Mouse (Mus musculus) stomach, embryonic 16.5 days (tissue): ENCODE data around the gene 2900026A02Rik. TPM values are rescaled to one million over a fixed set of nuclear protein-coding genes. Genes with fewer than 3 reads are reported as not detected.

Source experiments
- ATAC-seq: fragments of 200-750 bp; cut with Nextera tagmentation; 2 replicates; pipeline ENCODE4 v1.8.0; 2017; ENCODE audit warnings: moderate number of reproducible peaks, moderate TSS enrichment; ENCODE audit not compliant: insufficient read depth, low FRiP score
- H3K27ac ChIP-seq: fragments of 300-500 bp; sonication (generic); 2 replicates; pipeline ENCODE4 v1.5.1; 2014; ENCODE audit warnings: low read length
- H3K27me3 ChIP-seq: fragments of 300-500 bp; sonication (generic); 2 replicates; pipeline ENCODE4 v1.6.1; 2014; ENCODE audit warnings: low read length, control low read depth, mixed read lengths; ENCODE audit not compliant: control insufficient read depth, insufficient read depth
- H3K36me3 ChIP-seq: fragments of 300-500 bp; sonication (generic); 2 replicates; pipeline ENCODE4 v1.6.1; 2014; ENCODE audit warnings: low read length; ENCODE audit not compliant: control insufficient read depth, insufficient read depth
- H3K4me1 ChIP-seq: fragments of 300-500 bp; sonication (generic); 2 replicates; pipeline ENCODE4 v1.6.1; 2014; ENCODE audit warnings: low read length, control low read depth, mixed read lengths; ENCODE audit not compliant: control insufficient read depth, insufficient read depth
- H3K4me2 ChIP-seq: fragments of 300-500 bp; sonication (generic); 2 replicates; pipeline ENCODE4 v1.6.1; 2014; ENCODE audit warnings: low read depth, low read length, mixed read lengths
- H3K4me3 ChIP-seq: fragments of 300-500 bp; sonication (generic); replicated peaks from 2 replicates; pipeline ENCODE4 v1.5.1; 2014; ENCODE audit warnings: mild to moderate bottlenecking, low read length
- H3K9ac ChIP-seq: fragments of 300-500 bp; sonication (generic); 2 replicates; pipeline ENCODE4 v1.6.1; 2014; ENCODE audit warnings: low read length
- H3K9me3 ChIP-seq: fragments of 300-500 bp; sonication (generic); replicated peaks from 2 replicates; pipeline ENCODE4 v1.6.1; 2016; ENCODE audit warnings: low read length, control low read depth; ENCODE audit not compliant: control insufficient read depth
- WGBS: fragments of 180-500 bp; shearing (Covaris S2); extraction: QIAGEN DNeasy Blood & Tissue Kit; methylation state at CpG from one replicate; pipeline ENCODE4 v1.1.7; 2014; 5-methylcytosine and 5-hydroxymethylcytosine counted together
- polyA plus RNA-seq: library from polyadenylated mRNA; unstranded; fragments of >200 nt; fragmentation: Nextera tagmentation; extraction: Ambion mirVana; gene quantifications from 2 replicates; pipeline ENCODE4 v1.2.1, GENCODE M21; 2015

The 2900026A02Rik gene
- polyA plus RNA-seq, 1 experiment from 2014 or later, result 14.9 TPM

- peaks cover 6% of the 10 kb centered on the region for H3K4me1 ChIP-seq
- no peaks in the 10 kb centered on the region for H3K36me3 ChIP-seq
- H3K27me3 ChIP-seq, result no peaks in the 10 kb centered on the region
- H3K27ac ChIP-seq, result no peak overlapping the region
- H3K9me3 ChIP-seq, result no peaks in the 10 kb centered on the region
- WGBS, result 91% methylated on average over 18 of the region's 18 CpGs
- H3K4me2 ChIP-seq, result no peak overlapping the region
- no peak overlapping the region for H3K9ac ChIP-seq
- H3K4me3 ChIP-seq, result no peak overlapping the region
- ATAC-seq, result no peak
Measured at GRCm38 (mm10) chr5:113193762-113194161, 27.3 kb downstream of the 2900026A02Rik start.

- no peaks in the 10 kb centered on the region for H3K9me3 ChIP-seq
- no peak overlapping the region for H3K4me2 ChIP-seq
- H3K27me3 ChIP-seq, result no peaks in the 10 kb centered on the region
- ATAC-seq, result no peak
- WGBS, result 73% methylated on average over 14 of the region's 14 CpGs
- no peaks in the 10 kb centered on the region for H3K4me1 ChIP-seq
- no peak overlapping the region for H3K4me3 ChIP-seq
- no peak overlapping the region for H3K9ac ChIP-seq
- no peaks in the 10 kb centered on the region for H3K36me3 ChIP-seq
- no peak overlapping the region for H3K27ac ChIP-seq
Measured at GRCm38 (mm10) chr5:113191901-113192300, 29.1 kb downstream of the 2900026A02Rik start.

GRCm38 (mm10) chr5:113190558-113190957, 30.5 kb downstream of the 2900026A02Rik start:
- no peak for ATAC-seq
- no peak overlapping the region for H3K27ac ChIP-seq
- 68% methylated on average over 14 of the region's 14 CpGs for WGBS
- H3K27me3 ChIP-seq, result no peaks in the 10 kb centered on the region
- no peaks in the 10 kb centered on the region for H3K4me1 ChIP-seq
- no peak overlapping the region for H3K9ac ChIP-seq
- no peaks in the 10 kb centered on the region for H3K36me3 ChIP-seq
- no peaks in the 10 kb centered on the region for H3K9me3 ChIP-seq
- H3K4me2 ChIP-seq, result no peak overlapping the region
- H3K4me3 ChIP-seq, result no peak overlapping the region

- Histone ChIP-seq H3K9me3 (no peaks in the 10 kb centered on the region), H3K4me3 (no peak overlapping the region), H3K36me3 (no peaks in the 10 kb centered on the region), H3K4me1 (0 out of 2 replicates have a peak, but pooled peaks cover 6% of the 10 kb centered on the region), H3K27me3 (no peaks in the 10 kb centered on the region), H3K4me2 (no peak overlapping the region), H3K9ac (no peak overlapping the region), H3K27ac (peak overlapping the region; percentile 90)
- ATAC-seq, result no peak
- WGBS, result 36% methylated on average over 6 of the region's 6 CpGs
Measured at GRCm38 (mm10) chr5:113181441-113181840, 39.6 kb downstream of the 2900026A02Rik start.

- no peak for ATAC-seq
- Histone ChIP-seq H3K27ac (peak overlapping the region; percentile 90), H3K9me3 (no peaks in the 10 kb centered on the region), H3K36me3 (no peaks in the 10 kb centered on the region), H3K9ac (peak overlapping the region; percentile 57), H3K27me3 (no peaks in the 10 kb centered on the region), H3K4me2 (peak overlapping the region; percentile 41), H3K4me1 (0 out of 2 replicates have a peak, but pooled peaks cover 6% of the 10 kb centered on the region), H3K4me3 (peak overlapping the region; percentile 31)
- WGBS, result 76% methylated on average over 15 of the region's 15 CpGs
Measured at GRCm38 (mm10) chr5:113180755-113181154, 40.3 kb downstream of the 2900026A02Rik start.

- peak overlapping the region; percentile 65 for H3K9ac ChIP-seq
- H3K27ac ChIP-seq, result peak overlapping the region; percentile 90
- peak; percentile 82 for ATAC-seq
- WGBS, result 4% methylated on average over 30 of the region's 30 CpGs
- peak overlapping the region; percentile 31 for H3K4me3 ChIP-seq
- H3K4me2 ChIP-seq, result peak overlapping the region; percentile 41
- no peaks in the 10 kb centered on the region for H3K36me3 ChIP-seq
- H3K4me1 ChIP-seq, result 0 out of 2 replicates have a peak, but pooled peaks cover 6% of the 10 kb centered on the region
- no peaks in the 10 kb centered on the region for H3K9me3 ChIP-seq
- H3K27me3 ChIP-seq, result no peaks in the 10 kb centered on the region
Measured at GRCm38 (mm10) chr5:113179843-113180682, 41.0 kb downstream of the 2900026A02Rik start.

GRCm38 (mm10) chr5:113179451-113179842, 41.6 kb downstream of the 2900026A02Rik start:
- Histone ChIP-seq H3K4me2 (peak overlapping the region; percentile 41), H3K27ac (peak overlapping the region; percentile 90), H3K9me3 (no peaks in the 10 kb centered on the region), H3K9ac (peak overlapping the region; percentile 65), H3K4me3 (peak overlapping the region; percentile 31), H3K27me3 (no peaks in the 10 kb centered on the region), H3K36me3 (no peaks in the 10 kb centered on the region), H3K4me1 (0 out of 2 replicates have a peak, but pooled peaks cover 6% of the 10 kb centered on the region)
- ATAC-seq, result no peak
- WGBS, result 16% methylated on average over 4 of the region's 9 CpGs

- Histone ChIP-seq H3K4me1 (0 out of 2 replicates have a peak, but pooled peaks cover 11% of the 10 kb centered on the region), H3K36me3 (no peaks in the 10 kb centered on the region), H3K27me3 (no peaks in the 10 kb centered on the region), H3K9ac (no peak overlapping the region), H3K4me2 (no peak overlapping the region), H3K9me3 (no peaks in the 10 kb centered on the region), H3K4me3 (no peak overlapping the region), H3K27ac (no peak overlapping the region)
- WGBS, result 88% methylated on average over 10 of the region's 10 CpGs
- no peak for ATAC-seq
Measured at GRCm38 (mm10) chr5:113175976-113176375, 45.1 kb downstream of the 2900026A02Rik start.

- Histone ChIP-seq H3K4me2 (no peak overlapping the region), H3K36me3 (no peaks in the 10 kb centered on the region), H3K27ac (no peak overlapping the region), H3K4me3 (no peak overlapping the region), H3K27me3 (no peaks in the 10 kb centered on the region), H3K9me3 (no peaks in the 10 kb centered on the region), H3K4me1 (0 out of 2 replicates have a peak, but pooled peaks cover 5% of the 10 kb centered on the region), H3K9ac (no peak overlapping the region)
- no peak for ATAC-seq
- WGBS, result 50% methylated on average over 24 of the region's 24 CpGs
Measured at GRCm38 (mm10) chr5:113174916-113175692, 45.9 kb downstream of the 2900026A02Rik start.
